Mouse (Mus musculus): ENCODE data around the gene Fam186b.

DNA sequence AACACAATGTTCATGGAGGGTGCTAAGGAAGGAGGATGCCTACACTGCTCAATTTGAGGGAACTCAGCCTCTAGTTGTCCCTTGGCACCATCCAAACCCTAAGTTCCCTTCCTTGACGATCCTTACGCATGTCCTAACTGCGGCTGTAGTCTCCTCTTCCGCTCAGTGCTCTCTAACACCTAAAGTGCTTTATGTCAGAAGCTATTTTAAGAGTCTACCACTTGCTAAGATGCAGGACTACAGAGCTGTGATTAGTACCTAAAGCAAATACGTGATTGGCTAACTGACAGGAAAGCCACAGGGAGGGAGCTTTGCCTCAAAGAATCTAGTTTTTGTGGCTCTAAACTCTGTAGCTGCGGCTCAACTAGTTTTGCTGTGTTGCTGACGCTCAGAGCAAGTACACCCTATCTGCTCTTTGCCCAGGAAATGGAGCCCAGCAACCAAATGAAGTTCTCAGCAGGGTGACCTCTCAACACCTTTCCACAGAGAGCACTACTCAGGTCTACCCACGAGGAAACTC, 40.2 kb upstream of the Fam186b start:
- TF ChIP-seq POLR2A (IDR thresholded peaks at IDR 0.05; ENCODE audit: insufficient read depth, low read length): no peak
- TF ChIP-seq CTCF (IDR thresholded peaks at IDR 0.05; ENCODE audit: low read depth, low read length): no peak

Data from ES-Bruce4 (cell line).